Mouse (Mus musculus): Measurements from ENCODE around the gene Smn1. TPM values are rescaled to one million over a fixed set of nuclear protein-coding genes. Genes with fewer than 3 reads are reported as not detected.

The Smn1 gene
- 45.7 TPM for polyA plus RNA-seq (2017; shearing (Covaris generic))

GRCm38 (mm10) chr13:100124423-100125257 is at the start of gene Smn1:
Smn1 (plus strand) TSS chr13:100124852.

GRCm38 (mm10) chr13:100103748-100104254 is 20.9 kb upstream of the Smn1 start, which contains the start of gene Bdp1:
Bdp1 (minus strand) TSS chr13:100104070.

GRCm38 (mm10) chr13:100107652-100108472 is 16.8 kb upstream of the Smn1 start, which contains the start of gene Serf1:
Serf1 (plus strand) TSS chr13:100108012.

Other genes starting within 250 kb of the Smn1 start
- not detected for gene Cartpt, start 223.8 kb upstream of the Smn1 start, polyA plus RNA-seq (2017; shearing (Covaris generic))
- 17.9 TPM for gene Mccc2, start 109.2 kb upstream of the Smn1 start, polyA plus RNA-seq (2017; shearing (Covaris generic))
- 70.3 TPM for gene Bdp1, start 20.8 kb upstream of the Smn1 start, polyA plus RNA-seq (2017; shearing (Covaris generic))
- gene Serf1, start 16.8 kb upstream of the Smn1 start, polyA plus RNA-seq (2017; shearing (Covaris generic)) = 4.5 TPM
- 13.6 TPM for gene Naip2, start 77.2 kb downstream of the Smn1 start, polyA plus RNA-seq (2017; shearing (Covaris generic))
- 32.0 TPM for gene Naip5, start 121.5 kb downstream of the Smn1 start, polyA plus RNA-seq (2017; shearing (Covaris generic))
- 13.7 TPM for gene Naip6, start 192.8 kb downstream of the Smn1 start, polyA plus RNA-seq (2017; shearing (Covaris generic))

All from inflammation-experienced regulatory T-cells, adult 16 weeks (primary cell).